Mouse (Mus musculus) liver, embryonic 11.5 days (tissue): ENCODE data around the gene Ceacam16. TPM values are rescaled to one million over a fixed set of nuclear protein-coding genes. Genes with fewer than 3 reads are reported as not detected.

Source experiments
- polyA plus RNA-seq: library from polyadenylated mRNA; unstranded; fragments of >200 nt; fragmentation: Nextera tagmentation; extraction: Ambion mirVana; gene quantifications from 2 replicates; pipeline ENCODE4 v1.2.1, GENCODE M21; 2014

The Ceacam16 gene
- polyA plus RNA-seq, 1 experiment from 2014 or later, result not detected

Other genes with a start within 250 kb of the Ceacam16 start
- gene Relb, start 231.9 kb downstream of the Ceacam16 start, polyA plus RNA-seq, result 2.0 and 2.3 TPM in 2 replicates
- 89.9 and 94.9 TPM in 2 replicates for gene Clptm1, start 196.3 kb downstream of the Ceacam16 start, polyA plus RNA-seq
- gene Apoc2, start 183.4 kb downstream of the Ceacam16 start, polyA plus RNA-seq, result 235 and 244 TPM in 2 replicates
- gene Gm44805, start 179.9 kb downstream of the Ceacam16 start, polyA plus RNA-seq, result not detected in 2 replicates
- gene Apoc4, start 179.8 kb downstream of the Ceacam16 start, polyA plus RNA-seq, result 4.8 and 5.4 TPM in 2 replicates
- gene Apoc1, start 168.6 kb downstream of the Ceacam16 start, polyA plus RNA-seq, result 173 and 199 TPM in 2 replicates
- gene Apoe, start 162.1 kb downstream of the Ceacam16 start, polyA plus RNA-seq, result 1,439 and 1,470 TPM in 2 replicates
- gene Tomm40, start 145.9 kb downstream of the Ceacam16 start, polyA plus RNA-seq, result 259 and 264 TPM in 2 replicates
- 55.9 and 58.4 TPM in 2 replicates for gene Nectin2, start 110.8 kb downstream of the Ceacam16 start, polyA plus RNA-seq
- 17.5 and 21.8 TPM in 2 replicates for gene Bcam, start 90.3 kb downstream of the Ceacam16 start, polyA plus RNA-seq
- 1.4 TPM in 2 replicates for gene Cblc, start 64.5 kb downstream of the Ceacam16 start, polyA plus RNA-seq
- 5.4 and 7.0 TPM in 2 replicates for gene Bcl3, start 38.5 kb downstream of the Ceacam16 start, polyA plus RNA-seq
- gene Gm19345, start 9.3 kb downstream of the Ceacam16 start, polyA plus RNA-seq, result not detected in 2 replicates
- gene Ceacam19, start 26.7 kb upstream of the Ceacam16 start, polyA plus RNA-seq, result not detected in 2 replicates
- 5.1 and 6.1 TPM in 2 replicates for gene Pvr, start 59.9 kb upstream of the Ceacam16 start, polyA plus RNA-seq
- 0.59 and 0.73 TPM in 2 replicates for gene Igsf23, start 89.5 kb upstream of the Ceacam16 start, polyA plus RNA-seq
- not detected in 2 replicates for gene Ceacam20, start 104.1 kb upstream of the Ceacam16 start, polyA plus RNA-seq
- not detected in 2 replicates for gene Nlrp9b, start 130.2 kb upstream of the Ceacam16 start, polyA plus RNA-seq
- gene Vmn1r91, start 238.4 kb upstream of the Ceacam16 start, polyA plus RNA-seq, result not detected in 2 replicates